Mouse (Mus musculus) CH12.LX (cell line): ENCODE data around the gene Col4a2. TPM values are rescaled to one million over a fixed set of nuclear protein-coding genes. Genes with fewer than 3 reads are reported as not detected.

ENCODE experiments used
- DNase-seq: peaks from one replicate; pipeline ENCODE4 v3.0.0-alpha.2; 2013; ENCODE audit errors: extremely low read depth
- H3K27ac ChIP-seq: 2 replicates; pipeline ENCODE4 v1.5.1; 2012; ENCODE audit warnings: low read depth, mild to moderate bottlenecking, control low read depth, moderate library complexity; ENCODE audit not compliant: insufficient read depth
- H3K27me3 ChIP-seq: replicated peaks from 2 replicates; pipeline ENCODE3; 2012; ENCODE audit warnings: inconsistent platforms
- H3K36me3 ChIP-seq, 2 experiments: replicated peaks in 1 of 2; 2 replicates each; pipeline versions ENCODE3 to v1.6.1; 2012; ENCODE audit warnings: inconsistent platforms in 1 of 2, low read length in 1 of 2, mild to moderate bottlenecking in 1 of 2, mixed read lengths in 1 of 2, moderate library complexity in 1 of 2; ENCODE audit not compliant: control insufficient read depth in 1 of 2, insufficient read depth in 1 of 2
- H3K4me1 ChIP-seq, 2 experiments: 2 replicates each; pipeline ENCODE4 v1.6.1; 2012; ENCODE audit warnings: inconsistent platforms in 1 of 2, moderate library complexity in 1 of 2; ENCODE audit not compliant: insufficient read depth in 2 of 2, control insufficient read depth in 1 of 2
- H3K4me2 ChIP-seq: 2 replicates; pipeline ENCODE4 v1.6.1; 2012; ENCODE audit warnings: low read depth, mild to moderate bottlenecking, control low read depth; ENCODE audit not compliant: poor library complexity, insufficient read depth, severe bottlenecking
- H3K4me3 ChIP-seq, 3 experiments: fragments of 150-350 bp in 1 of 3; sonication (generic) in 1 of 3; replicated peaks in 1 of 3; 2 replicates each; pipeline versions ENCODE3 to v1.5.1; 2011 to 2012; ENCODE audit warnings: low read depth in 2 of 3, low read length in 2 of 3, mild to moderate bottlenecking in 2 of 3, moderate library complexity in 2 of 3, control low read depth in 1 of 3, improper control_type of control experiment in 1 of 3, inconsistent platforms in 1 of 3, mixed read lengths in 1 of 3; ENCODE audit not compliant: poor library complexity in 1 of 3
- H3K79me2 ChIP-seq: replicated peaks from 2 replicates; pipeline ENCODE4 v1.6.1; 2012; ENCODE audit warnings: mild to moderate bottlenecking, moderate library complexity; ENCODE audit not compliant: control insufficient read depth, poor library complexity, insufficient read depth, severe bottlenecking; ENCODE audit errors: extremely low read depth
- H3K9ac ChIP-seq: 2 replicates; pipeline ENCODE4 v1.6.1; 2012; ENCODE audit warnings: low read depth, mild to moderate bottlenecking, control low read depth, moderate library complexity; ENCODE audit not compliant: insufficient read depth
- H3K9me3 ChIP-seq: replicated peaks from 2 replicates; pipeline ENCODE3; 2012; ENCODE audit warnings: low read length, inconsistent platforms, mixed read lengths
- BHLHE40 ChIP-seq: IDR thresholded peaks from 2 replicates; pipeline ENCODE4 v1.6.1; 2011; ENCODE audit warnings: mild to moderate bottlenecking, low read depth, low read length, improper control_type of control experiment
- CHD2 ChIP-seq: IDR thresholded peaks from 2 replicates; pipeline ENCODE4 v1.6.1; 2011; ENCODE audit warnings: low read length, improper control_type of control experiment
- E2F4 ChIP-seq: IDR thresholded peaks from 2 replicates; pipeline ENCODE4 v1.6.1; 2011; ENCODE audit warnings: low read depth, low read length, improper control_type of control experiment; ENCODE audit not compliant: insufficient replicate concordance
- ETS1 ChIP-seq: conservative IDR thresholded peaks from 2 replicates; pipeline ENCODE4 v1.6.1; 2012; ENCODE audit warnings: low read depth, mild to moderate bottlenecking, inconsistent platforms, low read length, improper control_type of control experiment, moderate library complexity
- IRF4 ChIP-seq: IDR thresholded peaks from 2 replicates; pipeline ENCODE4 v1.6.1; 2014; ENCODE audit warnings: low read depth, mild to moderate bottlenecking, inconsistent platforms, low read length, improper control_type of control experiment
- JUN ChIP-seq: IDR thresholded peaks from 2 replicates; pipeline ENCODE4 v1.6.1; 2011; ENCODE audit warnings: low read depth, mild to moderate bottlenecking, low read length, improper control_type of control experiment, moderate library complexity; ENCODE audit not compliant: insufficient read depth
- JUND ChIP-seq: conservative IDR thresholded peaks from 2 replicates; pipeline ENCODE4 v1.6.1; 2011; ENCODE audit warnings: low read depth, low read length, improper control_type of control experiment
- MAFK ChIP-seq: IDR thresholded peaks from 2 replicates; pipeline ENCODE4 v1.6.1; 2011; ENCODE audit warnings: low read length, improper control_type of control experiment; ENCODE audit not compliant: insufficient replicate concordance
- MXI1 ChIP-seq: IDR thresholded peaks from 2 replicates; pipeline ENCODE4 v1.6.1; 2011; ENCODE audit warnings: mild to moderate bottlenecking, low read depth, low read length, improper control_type of control experiment
- NELFE ChIP-seq: IDR thresholded peaks from 2 replicates; pipeline ENCODE4 v1.6.1; 2011; ENCODE audit warnings: low read depth, low read length, improper control_type of control experiment
- NRF1 ChIP-seq: IDR thresholded peaks from 2 replicates; pipeline ENCODE4 v1.6.1; 2014; ENCODE audit warnings: low read depth, mild to moderate bottlenecking, inconsistent platforms, low read length, improper control_type of control experiment, moderate library complexity
- PAX5 ChIP-seq: IDR thresholded peaks from 2 replicates; pipeline ENCODE4 v1.6.1; 2012; ENCODE audit warnings: low read length, inconsistent platforms, mixed read lengths
- RAD21 ChIP-seq: IDR thresholded peaks from 2 replicates; pipeline ENCODE4 v1.6.1; 2011; ENCODE audit warnings: low read depth, mild to moderate bottlenecking, low read length, improper control_type of control experiment, moderate library complexity
- SMC3 ChIP-seq: IDR thresholded peaks from 2 replicates; pipeline ENCODE4 v1.6.1; 2011; ENCODE audit warnings: low read depth, low read length, improper control_type of control experiment
- UBTF ChIP-seq: IDR thresholded peaks from 2 replicates; pipeline ENCODE4 v1.6.1; 2012; ENCODE audit warnings: low read depth, mild to moderate bottlenecking, inconsistent platforms, low read length, improper control_type of control experiment, moderate library complexity
- USF2 ChIP-seq: conservative IDR thresholded peaks from 2 replicates; pipeline ENCODE4 v1.6.1; 2011; ENCODE audit warnings: low read depth, low read length, improper control_type of control experiment
- ZKSCAN1 ChIP-seq: IDR thresholded peaks from 2 replicates; pipeline ENCODE4 v1.6.1; 2012; ENCODE audit warnings: low read depth, inconsistent platforms, low read length, improper control_type of control experiment, borderline replicate concordance
- ZNF384 ChIP-seq: IDR thresholded peaks from 2 replicates; pipeline ENCODE4 v1.6.1; 2012; ENCODE audit warnings: low read depth, low read length, improper control_type of control experiment, inconsistent platforms
- dilution Hi-C: fragments of 300-500 bp; cut with MboI; formaldehyde crosslinking; loops from 2 replicates; pipeline ENCODE4 v1.14.3; 2020; ENCODE audit warnings: low sequenced_read_pairs; ENCODE audit not compliant: extremely low pct_unique_long_range_greater_than_20kb, extremely low pct_ligation_motif_present
- in situ Hi-C: fragments of 300-500 bp; cut with MboI; formaldehyde crosslinking; loops from 3 replicates; pipeline ENCODE4 v1.14.3; 2019; ENCODE audit warnings: low sequenced_read_pairs, low pct_ligation_motif_present, low pct_unique_long_range_greater_than_20kb, mixed read lengths
- polyA plus RNA-seq: library from polyadenylated mRNA; unstranded; fragments of >175 nt; gene quantifications from 2 replicates; pipeline ENCODE4 v1.2.1, GENCODE M21; 2012; ENCODE audit warnings: low read depth; ENCODE audit not compliant: insufficient read length
- total RNA-seq, 2 experiments: library from RNA; depleted of rRNA; stranded (reverse); fragments of 300-350 nt in 1 of 2; fragments of >200 nt in 1 of 2; gene quantifications; 2 replicates each; pipeline ENCODE4 v1.2.3; 2012 to 2014

Gene Col4a2
- total and polyA plus RNA-seq, 3 experiments = 0.04 to 0.07 TPM; not detected in 1

GRCm38 (mm10) chr8:11282696-11283095 lies 29.9 kb upstream of the Col4a2 start:
- Histone ChIP-seq H3K9ac (no peak overlapping the region), H3K27me3 (peaks cover 80% of the 10 kb centered on the region), H3K4me3 (no peak overlapping the region), H3K9me3 (peaks cover 10% of the 10 kb centered on the region), H3K4me1 (peaks cover 0 to 14% of the 10 kb centered on the region in 2 experiments; a peak in 2 of 4 replicates), H3K36me3 (no peaks in the 10 kb centered on the region), H3K79me2 (no peaks in the 10 kb centered on the region), H3K4me2 (no peak overlapping the region), H3K27ac (no peak overlapping the region)
- no peak for DNase-seq
- dilution Hi-C loops = no loop called here
- no peak for TF ChIP-seq JUND
- TF ChIP-seq SMC3 = no peak
- no peak for TF ChIP-seq PAX5
- TF ChIP-seq MAFK = no peak
- no peak for TF ChIP-seq RAD21
- in situ Hi-C loops = no loop called here

- H3K9me3 ChIP-seq = peaks cover 10% of the 10 kb centered on the region
- no peak overlapping the region for H3K9ac ChIP-seq
- no peaks in the 10 kb centered on the region for H3K79me2 ChIP-seq
- DNase-seq = no peak
- H3K4me3 ChIP-seq = no peak overlapping the region
- dilution Hi-C loops (no loop called here), in situ Hi-C loops (no loop called here)
- no peaks in the 10 kb centered on the region for H3K36me3 ChIP-seq
- no peak overlapping the region for H3K27ac ChIP-seq
- H3K27me3 ChIP-seq = peaks cover 80% of the 10 kb centered on the region
- peaks cover 0 to 9% of the 10 kb centered on the region in 2 experiments; a peak in 2 of 4 replicates for H3K4me1 ChIP-seq
- H3K4me2 ChIP-seq = no peak overlapping the region
- TF ChIP-seq ZNF384 (no peak), UBTF (no peak), NELFE (no peak), NRF1 (no peak), IRF4 (no peak), BHLHE40 (no peak), JUN (no peak), E2F4 (no peak), CHD2 (no peak), USF2 (no peak), SMC3 (no peak), MXI1 (no peak), ETS1 (no peak), ZKSCAN1 (no peak)
These were observed 29.4 kb upstream of the Col4a2 start for GRCm38 (mm10) chr8:11283217-11283616.
